Mouse (Mus musculus): Measurements from ENCODE around the gene Haus6.

- TF ChIP-seq POLR2A (IDR thresholded peaks at IDR 0.05; ENCODE audit: control insufficient read depth, low read depth, low read length) (no peak), CTCF (IDR thresholded peaks at IDR 0.05; ENCODE audit: control insufficient read depth, insufficient read depth, insufficient replicate concordance, low read depth, low read length) (no peak)
Measured at GRCm38 (mm10) chr4:86574939-86575282, 36.9 kb downstream of the Haus6 start.

Data from testis, adult 2 months (tissue).